Mouse (Mus musculus) WW6 (cell line): ENCODE measurements around the gene Ppm1k.
"Not testable (repeated sequence)": the region's sequence is repeated elsewhere in the genome, so short reads cannot be mapped to it uniquely, and the experiment has no call there.

Experiments
- DNase-seq: peaks from one replicate; pipeline ENCODE4 v3.0.0-alpha.2; 2013; ENCODE audit warnings: low read depth, low spot score

Ppm1k gene

GRCm38 (mm10) chr6:57535386-57535936 lies at the start of gene Ppm1k:
Gene Ppm1k (minus strand): TSS chr6:57535468.
- DNase-seq = peak; percentile 87

- no peak for DNase-seq
Observed at GRCm38 (mm10) chr6:57582356-57582755, 47.1 kb upstream of the Ppm1k start.

GRCm38 (mm10) chr6:57581595-57581994 lies 46.3 kb upstream of the Ppm1k start:
- no peak for DNase-seq

DNA sequence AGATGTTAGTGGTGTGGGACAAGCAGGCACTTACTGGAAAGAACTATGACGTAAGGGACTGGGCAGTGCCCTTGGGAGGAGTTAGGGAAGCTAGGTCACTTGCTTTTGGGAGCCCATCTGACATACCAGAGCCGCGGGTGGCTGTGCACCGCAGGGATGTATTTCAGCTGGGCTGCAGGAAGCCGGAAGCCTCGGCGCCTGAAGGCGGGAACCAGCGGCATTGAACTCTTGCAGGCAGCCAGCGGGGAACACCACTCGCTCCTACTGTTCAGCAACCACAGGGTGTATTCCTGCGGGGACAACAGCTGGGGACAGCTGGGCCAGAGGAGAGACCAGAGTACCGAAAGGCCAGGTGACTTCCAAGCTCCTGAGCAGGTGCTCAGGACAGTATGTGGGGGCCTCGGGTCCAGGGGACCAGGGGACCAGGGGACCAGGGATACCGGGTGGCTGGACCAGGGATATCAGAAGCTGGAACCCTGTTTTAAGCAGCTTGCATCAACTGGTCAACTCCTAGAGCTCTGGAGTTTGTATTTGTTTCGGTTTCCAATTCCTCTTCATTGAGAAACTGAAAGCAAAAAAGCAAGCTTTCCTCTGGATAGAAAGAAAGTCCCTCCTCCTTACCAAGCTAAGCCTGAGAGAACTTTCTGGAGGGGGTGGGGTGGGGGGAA lies 45.7 kb upstream of the Ppm1k start, which contains the start of gene Herc6:
Gene Herc6 (plus strand): TSS at position 120 of the 668 bp plus-strand sequence.
- no peak for DNase-seq

DNA sequence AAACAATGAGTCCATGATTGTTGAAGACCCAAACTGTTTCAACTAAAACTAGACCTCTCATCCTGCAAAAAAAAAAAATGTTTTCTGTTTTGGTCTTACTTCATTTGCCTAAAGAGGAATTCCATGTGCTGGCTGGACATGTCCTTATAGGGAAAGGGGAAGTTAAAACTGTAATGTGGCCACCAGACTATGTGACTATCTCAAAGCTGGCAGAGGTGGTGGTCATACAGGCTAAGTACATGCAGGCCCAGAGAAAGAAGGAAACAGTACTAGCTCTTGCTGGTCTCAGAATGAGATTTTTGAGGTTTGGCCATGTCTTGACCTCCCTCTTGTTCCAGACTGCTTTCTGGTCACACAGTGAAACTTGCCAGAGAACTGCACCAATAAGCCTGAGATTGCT lies 36.3 kb upstream of the Ppm1k start:
- no peak for DNase-seq

GRCm38 (mm10) chr6:57570170-57570974 lies 35.1 kb upstream of the Ppm1k start:
- no peak for DNase-seq

- DNase-seq = no peak
Observed at GRCm38 (mm10) chr6:57567630-57568029, 32.4 kb upstream of the Ppm1k start.

GRCm38 (mm10) chr6:57565452-57565851 lies 30.2 kb upstream of the Ppm1k start:
- DNase-seq = no peak

DNA sequence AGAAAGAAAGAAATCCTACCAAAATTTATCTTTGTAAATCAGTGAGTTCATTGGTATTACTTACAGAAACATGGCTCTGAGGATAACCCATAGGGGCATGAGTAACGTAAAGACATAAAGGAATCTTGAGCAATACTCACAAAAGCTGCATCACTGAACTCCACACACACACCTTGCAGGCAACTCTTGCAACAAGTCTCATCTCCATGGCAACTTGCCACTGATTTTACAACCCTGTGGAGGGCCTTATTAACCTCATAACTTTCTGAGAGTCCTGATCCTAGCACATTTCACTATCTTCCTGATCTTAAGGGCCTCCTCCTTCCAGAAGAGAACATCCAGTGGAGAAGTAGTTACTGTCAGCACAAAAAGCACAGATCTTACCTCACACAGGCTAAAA lies 28.2 kb upstream of the Ppm1k start:
- DNase-seq = no peak

DNA sequence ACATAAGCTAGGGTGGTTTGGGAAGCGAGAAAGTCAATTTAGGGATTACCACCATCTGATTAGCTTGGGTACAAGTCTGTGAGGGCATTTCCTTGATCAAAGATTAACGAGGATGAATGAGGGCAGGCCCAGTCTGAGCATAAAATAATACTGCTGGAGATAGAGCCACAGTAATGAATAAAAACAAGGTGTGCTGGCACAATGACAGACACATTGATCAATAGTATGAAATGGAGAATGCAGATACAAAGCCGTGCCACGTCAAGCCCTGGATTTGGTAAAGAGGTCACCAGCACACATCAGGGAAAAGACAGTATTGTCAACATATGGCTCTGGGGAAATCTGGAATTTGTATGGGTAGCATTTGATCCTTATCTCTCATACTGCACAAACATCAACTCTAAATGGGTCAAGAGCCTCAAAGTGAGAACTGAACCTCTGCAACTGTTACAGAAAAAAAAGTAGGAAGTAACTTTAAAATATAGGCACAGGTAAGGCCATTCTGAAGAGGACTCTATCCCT lies 22.6 kb upstream of the Ppm1k start:
- DNase-seq = no peak

DNA sequence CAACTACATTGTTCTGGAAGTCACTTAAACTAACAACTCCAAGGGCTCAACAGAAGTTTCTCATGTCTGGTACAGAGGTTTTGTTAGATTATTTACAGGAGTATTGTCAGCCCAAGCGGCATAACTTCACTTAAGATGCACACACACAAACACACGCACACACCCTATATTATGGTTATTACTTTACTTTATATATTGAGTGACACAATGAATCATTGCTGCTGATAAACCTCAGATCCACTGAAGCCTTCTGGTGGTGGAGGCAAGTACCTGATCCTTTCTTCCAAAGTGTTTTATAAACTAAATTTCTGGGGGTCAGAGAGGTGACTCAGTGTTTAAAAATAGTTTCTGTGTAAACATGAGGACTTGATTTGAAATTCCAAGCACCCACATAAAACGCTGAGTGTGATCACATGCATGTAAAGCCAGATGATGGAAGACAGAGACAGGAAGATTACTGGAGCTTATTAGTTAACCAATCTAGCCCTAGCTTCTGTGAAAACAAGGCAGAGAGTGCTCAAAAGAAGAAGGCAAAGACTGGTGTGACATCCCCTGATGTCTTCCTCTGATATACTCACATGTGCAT lies 16.0 kb upstream of the Ppm1k start:
- DNase-seq = no peak

DNA sequence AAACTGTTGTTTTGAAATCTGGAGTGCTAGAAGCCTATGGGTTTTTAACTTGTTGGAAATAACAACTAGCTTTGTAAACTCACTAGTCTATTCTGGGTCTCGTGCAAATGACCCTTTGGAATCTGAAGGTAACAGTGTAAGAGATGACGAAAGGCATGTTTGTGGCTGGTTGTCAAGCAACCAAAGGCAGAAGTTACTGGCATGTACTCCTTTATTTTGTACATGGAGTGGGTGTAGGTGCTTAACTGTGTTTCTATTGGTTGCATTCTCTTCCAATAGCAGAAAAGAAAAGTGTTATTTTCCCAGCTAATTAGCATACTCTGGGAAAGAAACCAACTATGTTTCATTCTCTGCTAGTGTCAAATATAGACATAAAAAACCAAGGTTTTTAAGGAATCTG lies 9.6 kb upstream of the Ppm1k start:
- no peak for DNase-seq

DNA sequence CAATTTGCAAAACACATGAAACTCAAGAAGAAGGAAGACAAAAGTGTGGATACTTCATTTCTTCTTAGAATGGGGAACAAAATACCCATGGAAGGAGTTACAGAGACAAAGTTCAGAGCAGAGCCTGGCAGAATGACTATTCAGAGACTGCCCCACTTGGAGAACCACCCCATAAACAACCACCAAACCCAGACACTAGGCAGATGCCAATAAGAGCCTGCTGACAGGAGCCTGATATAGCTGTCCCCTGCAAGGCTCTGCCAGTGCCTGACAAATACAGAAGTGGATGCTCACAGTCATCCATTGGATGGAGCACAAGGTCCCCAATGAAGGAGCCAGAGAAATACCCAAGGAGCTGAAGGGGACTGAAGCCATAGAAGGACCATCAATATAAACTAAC lies 8.3 kb upstream of the Ppm1k start:
- DNase-seq = not testable (repeated sequence)

DNA sequence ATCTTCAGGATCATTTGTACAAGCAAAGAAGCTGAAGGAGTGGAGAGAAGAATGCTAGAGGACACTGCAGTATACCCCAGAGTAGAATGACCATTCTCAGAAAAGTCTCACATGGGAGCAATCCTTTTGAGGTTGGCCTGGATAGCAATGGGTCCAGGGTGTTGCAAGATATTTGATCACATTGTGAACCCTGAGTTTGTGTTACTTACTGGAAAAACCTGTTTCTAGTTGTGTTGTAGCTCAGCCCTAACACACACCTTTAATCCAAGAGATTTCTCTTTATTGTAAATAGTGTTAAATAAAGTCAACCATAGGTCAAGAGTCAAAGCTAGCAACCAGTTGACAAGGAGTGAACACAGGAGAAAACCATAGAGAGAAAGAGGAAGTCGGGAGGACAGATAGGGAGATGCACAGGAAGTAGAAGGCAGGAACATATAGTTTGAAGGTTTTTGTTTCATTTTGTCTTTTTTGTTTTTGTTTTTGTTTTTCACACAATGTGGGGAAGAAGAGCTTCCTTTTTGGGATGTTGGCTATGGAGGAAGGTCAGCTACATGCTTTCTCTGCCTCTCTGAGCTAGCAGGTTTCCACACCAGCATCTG lies 6.6 kb upstream of the Ppm1k start:
- DNase-seq = no peak

DNA sequence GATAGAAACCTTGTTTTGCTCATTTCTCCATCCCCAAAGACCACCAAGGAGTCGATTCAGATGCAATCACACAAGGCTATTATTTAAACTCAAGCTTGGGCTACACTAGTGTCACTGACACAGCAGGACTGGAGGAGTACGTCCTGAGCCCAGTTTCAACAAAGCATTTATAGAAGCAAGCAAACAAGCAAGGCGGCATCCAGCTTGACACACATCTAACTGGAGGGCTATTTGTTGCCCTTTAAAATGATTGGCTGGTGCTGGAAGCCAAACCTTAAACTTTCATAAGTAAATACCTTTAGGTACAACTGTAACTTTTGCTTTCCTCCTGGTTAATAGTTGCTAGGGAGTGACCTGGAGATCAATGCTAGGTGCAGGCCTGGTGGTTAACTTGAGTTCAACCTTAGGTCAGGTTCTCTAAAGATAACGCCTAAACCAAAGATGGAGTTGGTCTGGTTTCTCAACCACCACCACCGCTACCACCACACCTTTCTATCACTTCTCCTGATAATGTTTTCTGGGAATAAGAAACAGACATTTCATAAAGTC lies 5.8 kb upstream of the Ppm1k start:
- DNase-seq = no peak

GRCm38 (mm10) chr6:57537887-57538286 lies 2.6 kb upstream of the Ppm1k start:
- DNase-seq = no peak

GRCm38 (mm10) chr6:57535971-57536669 lies 852 bp upstream of the Ppm1k start:
- DNase-seq = no peak

GRCm38 (mm10) chr6:57534611-57535286 lies 519 bp downstream of the Ppm1k start:
- DNase-seq = peak; percentile 33

GRCm38 (mm10) chr6:57534231-57534610 lies 1.0 kb downstream of the Ppm1k start:
- no peak for DNase-seq

GRCm38 (mm10) chr6:57533410-57533809 lies 1.9 kb downstream of the Ppm1k start:
- no peak for DNase-seq
